Mouse (Mus musculus) hindbrain, embryonic 11.5 days (tissue): ENCODE data around the gene Cnpy1. TPM values are rescaled to one million over a fixed set of nuclear protein-coding genes. Genes with fewer than 3 reads are reported as not detected.

ENCODE experiments used
- ATAC-seq: fragments of 200-750 bp; cut with Nextera tagmentation; 2 replicates; pipeline ENCODE4 v1.8.0; 2017; ENCODE audit warnings: mild to moderate bottlenecking, moderate TSS enrichment, moderate library complexity; ENCODE audit not compliant: low FRiP score
- DNase-seq: peaks from one replicate; pipeline ENCODE4 v3.0.0-alpha.2; 2015; ENCODE audit warnings: low spot score
- H3K27ac ChIP-seq: fragments of 300-500 bp; sonication (generic); 2 replicates; pipeline ENCODE4 v1.5.1; 2014; ENCODE audit warnings: mild to moderate bottlenecking, low read depth, low read length
- H3K27me3 ChIP-seq: fragments of 300-500 bp; sonication (generic); 2 replicates; pipeline ENCODE4 v1.6.1; 2014; ENCODE audit warnings: mild to moderate bottlenecking, low read length, moderate library complexity, mixed read lengths; ENCODE audit not compliant: control insufficient read depth, insufficient read depth
- H3K36me3 ChIP-seq: fragments of 300-500 bp; sonication (generic); 2 replicates; pipeline ENCODE4 v1.6.1; 2014; ENCODE audit warnings: mild to moderate bottlenecking, low read length, moderate library complexity, mixed read lengths; ENCODE audit not compliant: control insufficient read depth, insufficient read depth
- H3K4me1 ChIP-seq: fragments of 300-500 bp; sonication (generic); replicated peaks from 2 replicates; pipeline ENCODE4 v1.6.1; 2014; ENCODE audit warnings: low read length, mixed read lengths; ENCODE audit not compliant: control insufficient read depth, insufficient read depth
- H3K4me2 ChIP-seq: fragments of 300-500 bp; sonication (generic); replicated peaks from 2 replicates; pipeline ENCODE4 v1.6.1; 2014; ENCODE audit warnings: mild to moderate bottlenecking, low read depth, low read length
- H3K4me3 ChIP-seq: fragments of 300-500 bp; sonication (generic); 2 replicates; pipeline ENCODE4 v1.5.1; 2014; ENCODE audit warnings: low read depth, low read length
- H3K9ac ChIP-seq: fragments of 300-500 bp; sonication (generic); 2 replicates; pipeline ENCODE4 v1.6.1; 2014; ENCODE audit warnings: low read depth, low read length
- H3K9me3 ChIP-seq: fragments of 300-500 bp; sonication (generic); 2 replicates; pipeline ENCODE4 v1.6.1; 2016; ENCODE audit warnings: low read length; ENCODE audit not compliant: control insufficient read depth
- WGBS: fragments of 180-500 bp; shearing (Covaris S2); extraction: QIAGEN DNeasy Blood & Tissue Kit; methylation state at CpG from one replicate; pipeline ENCODE4 v1.1.7; 2014; 5-methylcytosine and 5-hydroxymethylcytosine counted together
- polyA plus RNA-seq: library from polyadenylated mRNA; unstranded; fragments of >200 nt; fragmentation: Nextera tagmentation; extraction: Ambion mirVana; gene quantifications from 2 replicates; pipeline ENCODE4 v1.2.1, GENCODE M21; 2014

Gene Cnpy1
- polyA plus RNA-seq, 1 experiment from 2014 or later, result 63.4 TPM

DNA sequence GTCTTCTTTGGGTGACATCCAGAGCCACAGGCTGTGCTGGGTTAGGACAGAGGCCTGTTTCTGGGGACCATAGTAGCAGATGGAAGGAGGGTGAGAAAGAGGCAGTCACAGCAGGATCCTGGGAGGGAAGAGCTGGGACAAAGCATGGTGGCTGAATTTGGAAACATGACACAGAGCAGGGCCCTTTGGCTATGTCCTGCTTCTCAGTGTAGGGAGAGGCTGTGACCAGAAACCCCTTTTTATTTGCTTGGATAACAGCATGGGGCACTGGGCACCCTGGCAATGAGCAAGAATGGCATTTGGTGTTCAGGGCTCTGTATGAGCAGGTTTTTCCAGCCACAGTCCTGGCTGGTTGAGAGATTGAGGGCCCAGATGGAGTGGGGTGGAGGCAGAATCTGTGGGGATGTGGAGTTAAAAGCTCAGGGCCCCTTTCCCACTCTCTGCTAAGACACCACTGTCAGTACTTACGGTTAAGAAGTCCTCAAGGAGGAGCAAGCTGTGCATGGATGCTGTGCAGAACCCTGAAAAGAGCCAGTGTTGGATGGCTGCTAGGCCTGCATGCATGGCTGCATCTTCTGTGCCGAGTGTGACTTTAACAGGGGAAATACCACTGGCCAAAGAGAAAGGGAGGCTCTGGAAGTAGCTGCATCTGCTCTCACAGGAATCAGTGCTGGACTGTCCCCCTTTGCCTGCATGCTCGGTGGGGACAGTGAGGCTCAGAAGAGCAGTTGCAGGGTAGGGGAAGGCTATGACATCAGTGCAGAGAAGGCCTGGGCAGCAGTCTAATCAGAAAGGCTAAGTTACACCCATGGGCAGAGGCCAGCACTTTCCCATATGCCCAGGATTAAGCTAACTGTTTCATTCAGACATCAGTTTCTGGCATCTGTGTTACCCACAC, 54.2 kb downstream of the Cnpy1 start:
- H3K27ac ChIP-seq, result no peak overlapping the region; the same call in 1 of the 2 replicates

DNA sequence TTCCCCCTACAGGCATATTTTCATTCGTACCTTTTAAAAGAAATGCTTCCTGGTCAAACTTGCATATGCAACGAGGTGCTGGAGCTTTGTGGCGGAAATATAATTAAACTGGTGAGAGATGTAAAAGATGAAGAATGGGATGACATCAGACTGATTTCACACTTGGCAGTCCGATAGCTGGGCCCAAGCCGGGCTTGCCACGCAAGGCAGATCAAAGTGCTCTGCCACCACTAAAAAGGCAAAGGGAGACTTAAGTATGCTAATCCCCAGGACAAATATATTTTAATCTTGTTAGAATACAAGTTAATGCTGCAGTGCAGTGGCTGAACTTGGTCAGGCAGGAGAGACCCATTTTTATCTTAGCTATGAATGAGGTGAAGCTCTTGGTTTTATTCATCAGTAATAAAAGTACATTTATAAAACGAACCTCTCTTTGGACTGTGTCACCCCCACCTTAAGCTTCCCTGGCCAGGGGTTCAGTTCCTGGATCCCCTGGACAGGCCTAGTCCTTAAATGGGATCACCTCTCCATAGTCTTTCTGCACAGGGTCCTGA, 66.3 kb downstream of the Cnpy1 start:
- Histone ChIP-seq H3K9me3 (no peaks in the 10 kb centered on the region), H3K27me3 (peaks cover 58% of the 10 kb centered on the region), H3K36me3 (no peaks in the 10 kb centered on the region), H3K4me2 (no peak overlapping the region), H3K27ac (no peak overlapping the region), H3K4me3 (no peak overlapping the region), H3K9ac (no peak overlapping the region), H3K4me1 (no peaks in the 10 kb centered on the region)
- DNase-seq (no peak), ATAC-seq (no peak)
- WGBS, result 17% methylated on average over 7 of the region's 7 CpGs

More for the DNA sequence above, 54.2 kb downstream of the Cnpy1 start:
- Histone ChIP-seq H3K9ac (no peak overlapping the region), H3K27me3 (no peaks in the 10 kb centered on the region), H3K4me3 (no peak overlapping the region), H3K36me3 (no peaks in the 10 kb centered on the region), H3K4me2 (no peak overlapping the region), H3K9me3 (no peaks in the 10 kb centered on the region), H3K4me1 (no peaks in the 10 kb centered on the region)
- 25% methylated on average over 3 of the region's 3 CpGs for whole genome bisulfite sequencing
- peak; percentile 43; the same call in 1 of the 2 replicates for ATAC-seq
- no peak for DNase-seq

DNA sequence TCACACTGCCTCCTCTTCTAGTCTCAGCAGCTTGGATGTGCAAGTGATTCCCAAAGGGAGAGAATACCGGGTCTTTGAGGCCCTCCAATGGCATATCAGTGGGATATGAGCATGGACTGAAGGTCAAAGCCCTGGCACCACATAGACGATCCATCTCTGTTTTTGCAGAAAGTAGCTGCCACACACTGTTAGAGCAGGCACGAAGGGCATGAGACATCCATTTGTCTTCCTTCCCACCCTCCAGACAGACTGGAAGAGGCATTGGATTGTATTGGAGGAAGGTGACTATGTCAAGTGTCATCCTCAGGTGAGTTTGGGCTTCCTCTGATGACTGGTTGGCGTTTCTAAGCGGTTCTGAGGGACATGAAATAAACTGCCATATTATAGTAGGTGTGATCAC, 67.3 kb downstream of the Cnpy1 start:
- 18% methylated on average over 5 of the region's 5 CpGs for WGBS
- DNase-seq, result no peak
- H3K4me3 ChIP-seq, result no peak overlapping the region
- H3K9me3 ChIP-seq, result no peaks in the 10 kb centered on the region
- no peak for ATAC-seq
- no peak overlapping the region for H3K9ac ChIP-seq
- no peak overlapping the region for H3K27ac ChIP-seq
- H3K4me2 ChIP-seq, result no peak overlapping the region
- H3K4me1 ChIP-seq, result no peaks in the 10 kb centered on the region
- H3K27me3 ChIP-seq, result peaks cover 68% of the 10 kb centered on the region
- H3K36me3 ChIP-seq, result no peaks in the 10 kb centered on the region

DNA sequence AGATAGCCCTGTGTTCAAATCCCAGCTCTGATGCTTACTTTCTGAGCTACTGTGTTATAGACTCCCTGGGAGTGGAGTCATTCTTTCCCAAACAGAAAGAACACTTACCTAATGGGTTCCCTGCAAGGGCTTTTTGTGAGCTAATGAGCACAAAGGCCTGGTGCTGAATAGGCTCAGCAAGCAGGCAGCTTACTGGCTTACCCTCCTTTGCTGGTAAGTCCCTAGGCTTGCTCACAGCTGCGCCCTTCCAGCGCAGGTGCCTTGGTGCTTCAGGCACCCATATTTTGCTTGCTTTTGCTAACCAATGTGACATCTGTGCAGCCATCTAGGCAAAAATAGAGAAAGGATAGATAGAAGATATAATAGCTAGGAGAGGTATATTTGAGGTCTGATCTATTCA, 69.0 kb downstream of the Cnpy1 start:
- Histone ChIP-seq H3K27me3 (peaks cover 84% of the 10 kb centered on the region), H3K4me1 (no peaks in the 10 kb centered on the region), H3K4me3 (no peak overlapping the region), H3K9me3 (no peaks in the 10 kb centered on the region), H3K36me3 (no peaks in the 10 kb centered on the region), H3K9ac (no peak overlapping the region), H3K27ac (no peak overlapping the region), H3K4me2 (no peak overlapping the region)
- WGBS, result 11% methylated on average over 2 of the region's 2 CpGs
- ATAC-seq (no peak), DNase-seq (no peak)

DNA sequence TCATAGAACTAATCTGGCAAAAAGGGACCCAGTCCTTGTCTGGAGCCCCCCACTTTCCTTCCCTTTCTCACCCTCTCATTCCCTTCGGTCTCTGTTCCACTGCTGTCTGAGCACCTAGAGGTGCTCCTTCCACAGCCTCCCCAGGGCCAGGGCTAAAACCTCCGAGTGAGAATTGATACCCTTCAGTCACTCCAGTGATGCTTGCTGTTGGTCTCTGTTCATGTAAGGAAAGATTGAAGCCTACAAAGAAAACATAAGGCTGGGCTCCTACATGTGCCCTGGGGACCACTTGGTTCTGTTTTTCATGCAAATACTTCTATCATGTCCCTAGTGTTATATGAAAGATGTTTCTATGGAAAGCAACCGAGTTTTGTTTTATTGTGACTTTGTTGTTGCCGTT, 69.6 kb downstream of the Cnpy1 start:
- ATAC-seq (no peak), DNase-seq (no peak)
- H3K27ac ChIP-seq, result peak overlapping the region; percentile 30; the same call in 1 of the 2 replicates
- peak overlapping the region; percentile 7; the same call in 1 of the 2 replicates for H3K4me2 ChIP-seq
- no peak overlapping the region for H3K4me3 ChIP-seq
- no peaks in the 10 kb centered on the region for H3K4me1 ChIP-seq
- H3K9ac ChIP-seq, result 0 out of 2 replicates have a peak overlapping the region, but pooled peaks have one; percentile 11
- H3K9me3 ChIP-seq, result no peaks in the 10 kb centered on the region
- peaks cover 88% of the 10 kb centered on the region for H3K27me3 ChIP-seq
- 5% methylated on average over 4 of the region's 4 CpGs for WGBS
- no peaks in the 10 kb centered on the region for H3K36me3 ChIP-seq

DNA sequence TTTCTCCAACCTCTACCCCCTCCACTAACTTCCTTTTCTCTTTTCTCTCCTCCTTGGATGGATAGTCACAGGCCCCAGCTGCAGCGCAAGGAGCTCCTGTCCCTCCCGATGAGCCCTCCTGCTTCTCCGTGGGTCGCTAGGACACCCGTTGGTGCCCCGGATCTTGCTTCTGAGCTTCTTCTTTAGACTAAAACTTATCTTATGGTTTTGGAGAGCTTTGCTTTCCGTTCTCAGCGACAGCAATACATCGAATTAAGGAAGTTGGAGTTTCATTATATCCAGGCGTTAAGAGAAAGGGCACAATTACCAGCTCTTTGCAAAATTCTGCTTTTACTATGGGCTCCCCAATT, 70.1 kb downstream of the Cnpy1 start:
- Histone ChIP-seq H3K4me1 (no peaks in the 10 kb centered on the region), H3K4me2 (peak overlapping the region; percentile 32; the same call in 1 of the 2 replicates), H3K27ac (peak overlapping the region; percentile 70), H3K36me3 (no peaks in the 10 kb centered on the region), H3K4me3 (no peak overlapping the region), H3K9me3 (no peaks in the 10 kb centered on the region), H3K27me3 (peaks cover 89% of the 10 kb centered on the region), H3K9ac (peak overlapping the region; percentile 29; the same call in 1 of the 2 replicates)
- WGBS, result 4% methylated on average over 10 of the region's 10 CpGs
- ATAC-seq (peak; percentile 41; the same call in 1 of the 2 replicates), DNase-seq (no peak)

DNA sequence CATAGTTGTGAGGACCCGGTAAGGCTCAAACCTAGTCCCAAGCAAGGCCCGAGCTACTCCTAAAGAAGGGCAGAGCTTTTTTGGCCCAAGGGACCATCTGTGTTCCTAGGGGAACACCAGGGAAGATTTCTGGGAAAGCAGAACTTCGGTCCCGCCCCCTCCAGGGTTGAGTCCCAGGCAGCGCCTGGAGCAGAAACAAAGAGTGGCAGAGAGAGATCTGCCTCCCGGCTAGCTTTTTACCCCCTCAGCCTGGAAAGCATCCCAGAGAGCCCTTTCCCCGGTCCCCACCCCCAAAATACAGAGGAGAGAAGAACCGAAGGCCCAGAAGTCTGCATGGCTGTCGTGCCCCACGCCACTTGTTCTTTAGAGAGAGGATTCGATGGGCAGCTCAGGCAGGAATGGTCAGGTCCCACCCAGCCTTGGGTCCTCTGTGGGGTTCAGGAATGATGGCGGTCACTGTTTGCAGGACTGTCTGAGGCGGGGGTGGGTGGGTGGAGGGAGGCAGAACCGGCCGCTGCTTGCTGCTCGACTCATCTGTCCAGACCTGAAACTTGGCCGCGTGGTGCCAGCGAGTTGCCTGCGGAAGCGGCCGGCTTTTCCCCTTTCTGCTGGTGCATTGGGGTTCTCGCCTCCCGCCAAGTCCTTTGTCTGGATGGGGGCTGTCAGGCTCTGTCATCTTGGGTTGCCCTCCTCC, 70.6 kb downstream of the Cnpy1 start:
- ATAC-seq, result peak; percentile 45
- no peaks in the 10 kb centered on the region for H3K4me1 ChIP-seq
- under 1% methylated on average over 24 of the region's 24 CpGs for WGBS
- peaks cover 88% of the 10 kb centered on the region for H3K27me3 ChIP-seq
- DNase-seq, result peak; percentile 69
- peak overlapping the region; percentile 70 for H3K27ac ChIP-seq
- H3K9me3 ChIP-seq, result no peaks in the 10 kb centered on the region
- peak overlapping the region; percentile 32 for H3K4me2 ChIP-seq
- peak overlapping the region; percentile 15; the same call in 1 of the 2 replicates for H3K4me3 ChIP-seq
- no peaks in the 10 kb centered on the region for H3K36me3 ChIP-seq
- H3K9ac ChIP-seq, result peak overlapping the region; percentile 29

DNA sequence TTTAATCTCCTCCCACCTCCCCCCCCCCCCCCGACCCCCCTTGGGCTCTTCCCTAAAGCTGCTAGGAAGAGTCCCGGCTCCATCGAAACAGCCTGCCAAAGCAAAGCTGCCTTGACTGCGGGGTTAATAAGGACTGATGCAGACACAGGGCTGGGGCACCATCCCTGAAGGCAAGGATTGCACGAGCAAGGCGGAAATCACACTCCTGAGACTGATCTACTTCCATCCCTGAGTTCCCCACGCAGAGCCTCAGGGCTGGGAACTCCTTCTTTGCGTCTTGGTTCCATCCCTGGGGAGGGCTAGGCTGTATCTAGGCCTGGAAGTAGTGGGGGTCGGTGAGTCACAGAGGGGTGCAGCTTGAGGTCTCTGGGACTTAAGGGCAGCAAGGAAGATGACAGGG, 71.5 kb downstream of the Cnpy1 start:
- Histone ChIP-seq H3K36me3 (no peaks in the 10 kb centered on the region), H3K27me3 (peaks cover 90% of the 10 kb centered on the region), H3K9me3 (no peaks in the 10 kb centered on the region), H3K4me2 (peak overlapping the region; percentile 22; the same call in 1 of the 2 replicates), H3K4me1 (no peaks in the 10 kb centered on the region), H3K27ac (no peak overlapping the region), H3K4me3 (no peak overlapping the region), H3K9ac (no peak overlapping the region)
- ATAC-seq (no peak), DNase-seq (peak; percentile 54)
- WGBS, result 0% methylated on average over 8 of the region's 9 CpGs
